Comparison of ENCODE assay signal across 8 mouse cellular contexts in the genomic region with DNA sequence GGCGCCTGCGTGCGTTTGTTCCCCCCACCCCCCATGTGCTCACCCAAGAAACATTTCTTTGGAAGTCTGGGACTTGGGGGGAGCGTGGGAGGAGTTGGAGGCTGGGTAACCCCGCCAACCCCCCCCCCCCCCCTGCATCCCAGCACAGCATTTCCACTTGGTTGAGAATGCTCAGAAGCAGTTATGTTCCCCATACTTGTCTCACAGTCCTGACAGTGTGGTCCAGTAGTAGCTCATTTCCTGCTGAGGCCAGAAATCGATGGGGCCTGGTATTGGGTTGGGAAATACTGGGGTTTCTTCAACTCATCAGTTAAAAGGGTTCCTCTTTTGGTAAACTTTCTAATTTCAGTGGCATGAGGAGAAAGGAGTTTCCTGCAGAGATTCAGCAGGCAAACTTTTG. TPM values are rescaled to one million over a fixed set of nuclear protein-coding genes. Genes with fewer than 3 reads are reported as not detected.
DNase-seq lines count a peak whose midpoint lies in the region; ATAC-seq and TF ChIP-seq lines count a peak whose summit lies in the region.

No protein-coding gene starts in this region.

- TF ChIP-seq CTCF in kidney, postnatal 0 days (IDR thresholded peaks at IDR 0.05; ENCODE audit: low read depth) = no peak

- H3K36me3 ChIP-seq in kidney, postnatal 0 days (ENCODE audit: insufficient read depth, low read length) = no peaks in the 10 kb centered on the region
- H3K36me3 ChIP-seq in embryonic facial prominence, embryonic 14.5 days (ENCODE audit: control insufficient read depth, insufficient read depth, low read length) = no peaks in the 10 kb centered on the region
- H3K36me3 ChIP-seq in intestine, embryonic 16.5 days (ENCODE audit: control insufficient read depth, insufficient read depth, low read length) = no peaks in the 10 kb centered on the region
- H3K36me3 ChIP-seq in midbrain, embryonic 14.5 days (ENCODE audit: control insufficient read depth, insufficient read depth, low read length) = no peaks in the 10 kb centered on the region

- 11% methylated on average over 6 of the region's 6 CpGs for WGBS in kidney, postnatal 0 days
- WGBS in embryonic facial prominence, embryonic 14.5 days = 8% methylated on average over 4 of the region's 6 CpGs
- 13% methylated on average over 6 of the region's 6 CpGs for WGBS in intestine, embryonic 16.5 days
- WGBS in midbrain, embryonic 14.5 days = 16% methylated on average over 6 of the region's 6 CpGs

- H3K9ac ChIP-seq in kidney, postnatal 0 days (ENCODE audit: low read depth, low read length) = peak overlapping the region; percentile 65; the same call in 1 of the 2 replicates
- H3K9ac ChIP-seq in embryonic facial prominence, embryonic 14.5 days (ENCODE audit: low read depth, low read length) = peak overlapping the region; percentile 68
- H3K9ac ChIP-seq in intestine, embryonic 16.5 days (ENCODE audit: low read depth, low read length) = peak overlapping the region; percentile 68
- H3K9ac ChIP-seq in midbrain, embryonic 14.5 days (replicated peaks; ENCODE audit: low read length) = peak overlapping the region; percentile 56; the same call in 1 of the 2 replicates

- peak overlapping the region; percentile 57 for H3K4me2 ChIP-seq in kidney, postnatal 0 days (ENCODE audit: low read length)
- peak overlapping the region; percentile 50 for H3K4me2 ChIP-seq in embryonic facial prominence, embryonic 14.5 days (ENCODE audit: low read depth, low read length)
- H3K4me2 ChIP-seq in intestine, embryonic 16.5 days (ENCODE audit: low read depth, low read length) = peak overlapping the region; percentile 37
- peak overlapping the region; percentile 57 for H3K4me2 ChIP-seq in midbrain, embryonic 14.5 days (ENCODE audit: low read length)

- peak overlapping the region; percentile 57 for H3K4me3 ChIP-seq in kidney, postnatal 0 days (replicated peaks; ENCODE audit: low read depth, low read length)
- peak overlapping the region; percentile 56 for H3K4me3 ChIP-seq in embryonic facial prominence, embryonic 14.5 days (ENCODE audit: low read depth, low read length)
- H3K4me3 ChIP-seq in intestine, embryonic 16.5 days (ENCODE audit: low read length) = peak overlapping the region; percentile 61
- H3K4me3 ChIP-seq in midbrain, embryonic 14.5 days (replicated peaks; ENCODE audit: low read depth, low read length) = peak overlapping the region; percentile 54

- 0 out of 2 replicates have a peak overlapping the region, but pooled peaks have one; percentile 57 for H3K27ac ChIP-seq in kidney, postnatal 0 days
- H3K27ac ChIP-seq in embryonic facial prominence, embryonic 14.5 days (replicated peaks; ENCODE audit: low read depth, low read length) = peak overlapping the region; percentile 63; the same call in 1 of the 2 replicates
- no peak overlapping the region for H3K27ac ChIP-seq in intestine, embryonic 16.5 days (ENCODE audit: low read length)
- H3K27ac ChIP-seq in midbrain, embryonic 14.5 days (replicated peaks; ENCODE audit: low read depth, low read length) = no peak overlapping the region

- peak; percentile 3 for DNase-seq in kidney, postnatal 0 days (ENCODE audit: low spot score)
- DNase-seq in kidney, adult 9 months = no peak
- no peak for DNase-seq in embryonic facial prominence, embryonic 14.5 days (ENCODE audit: low spot score)
- DNase-seq in midbrain, embryonic 14.5 days = no peak
- DNase-seq in cerebellum, adult 11 months = no peak
- no peak for DNase-seq in adrenal gland, postnatal 25 days
- DNase-seq in layer of hippocampus, postnatal 14 days (ENCODE audit: low spot score in 2 of 2) = no peak

- no peak; the same call in 1 of the 2 replicates for ATAC-seq in kidney, postnatal 0 days (replicated peaks; ENCODE audit: low FRiP score, low read depth)
- 0 out of 2 replicates have a peak, but pooled peaks have one; percentile 12 for ATAC-seq in embryonic facial prominence, embryonic 14.5 days (ENCODE audit: low read depth)
- peak; percentile 33; the same call in 1 of the 2 replicates for ATAC-seq in intestine, embryonic 16.5 days
- 0 out of 2 replicates have a peak, but pooled peaks have one; percentile 51 for ATAC-seq in midbrain, embryonic 14.5 days (ENCODE audit: low FRiP score, low TSS enrichment)

- no peaks in the 10 kb centered on the region for H3K4me1 ChIP-seq in kidney, postnatal 0 days (replicated peaks; ENCODE audit: insufficient read depth, low read length)
- H3K4me1 ChIP-seq in embryonic facial prominence, embryonic 14.5 days (ENCODE audit: control insufficient read depth, insufficient read depth, low read length) = no peaks in the 10 kb centered on the region
- no peaks in the 10 kb centered on the region for H3K4me1 ChIP-seq in intestine, embryonic 16.5 days (ENCODE audit: control insufficient read depth, insufficient read depth, low read length)
- no peaks in the 10 kb centered on the region for H3K4me1 ChIP-seq in midbrain, embryonic 14.5 days (ENCODE audit: control insufficient read depth, insufficient read depth, low read length)

- no peaks in the 10 kb centered on the region for H3K9me3 ChIP-seq in kidney, postnatal 0 days (replicated peaks; ENCODE audit: low read length)
- H3K9me3 ChIP-seq in embryonic facial prominence, embryonic 14.5 days (ENCODE audit: control insufficient read depth, low read length) = no peaks in the 10 kb centered on the region
- no peaks in the 10 kb centered on the region for H3K9me3 ChIP-seq in intestine, embryonic 16.5 days (ENCODE audit: control insufficient read depth, low read length)
- no peaks in the 10 kb centered on the region for H3K9me3 ChIP-seq in midbrain, embryonic 14.5 days (ENCODE audit: control insufficient read depth, low read length)

- no peaks in the 10 kb centered on the region for H3K27me3 ChIP-seq in kidney, postnatal 0 days (ENCODE audit: insufficient read depth, low read length)
- no peaks in the 10 kb centered on the region for H3K27me3 ChIP-seq in embryonic facial prominence, embryonic 14.5 days (replicated peaks; ENCODE audit: control insufficient read depth, insufficient read depth, low read length)
- no peaks in the 10 kb centered on the region for H3K27me3 ChIP-seq in intestine, embryonic 16.5 days (replicated peaks; ENCODE audit: control insufficient read depth, insufficient read depth, low read length)
- H3K27me3 ChIP-seq in midbrain, embryonic 14.5 days (ENCODE audit: control insufficient read depth, insufficient read depth, low read length) = no peaks in the 10 kb centered on the region

RNA-seq across cellular contexts. Expression of a gene that starts 1.1 kb away (rescaled TPM):
- 5.2 and 5.4 TPM in 2 replicates for polyA plus RNA-seq in kidney, postnatal 0 days (2015; fragmentation: Nextera tagmentation; extraction: Ambion mirVana)
- polyA plus RNA-seq in embryonic facial prominence, embryonic 14.5 days (2014; fragmentation: Nextera tagmentation; extraction: Ambion mirVana) = 5.9 and 6.8 TPM in 2 replicates
- polyA plus RNA-seq in intestine, embryonic 16.5 days (2015; fragmentation: Nextera tagmentation; extraction: Ambion mirVana) = 2.4 and 2.5 TPM in 2 replicates
- polyA plus RNA-seq in midbrain, embryonic 14.5 days (2014; fragmentation: Nextera tagmentation; extraction: Ambion mirVana) = 2.8 and 4.9 TPM in 2 replicates
- total RNA-seq in adrenal gland, postnatal 25 days (2021) = 26.4 and 27.1 TPM in 2 replicates
- total RNA-seq in layer of hippocampus, postnatal 14 days (2021) = 10 to 100 TPM; 17.7 to 17.9 TPM

Comparison
In these comparisons a context has a peak if more than half of its experiments do, and no peak if none do; other contexts are left out.
1. H3K27ac ChIP-seq: peak in kidney, postnatal 0 days (single experiment) and embryonic facial prominence, embryonic 14.5 days (single experiment); none in intestine, embryonic 16.5 days (single experiment) and midbrain, embryonic 14.5 days (single experiment).
2. Peak in every context shown above with its lines, with median percentiles within 50 percentile points of each other: H3K4me2 ChIP-seq, H3K4me3 ChIP-seq and H3K9ac ChIP-seq.